8 mouse cellular contexts compared by ENCODE assay signal in genomic region chr15:98533881-98534627, GRCm38 (mm10). TPM values are rescaled to one million over a fixed set of nuclear protein-coding genes. Genes with fewer than 3 reads are reported as not detected.
DNase-seq lines count a peak whose midpoint lies in the region; ATAC-seq and TF ChIP-seq lines count a peak whose summit lies in the region.

Kansl2 (minus strand) TSS chr15:98534264.

- peak; percentile 100 for ATAC-seq in forebrain, postnatal 0 days
- ATAC-seq in lung, embryonic 15.5 days (ENCODE audit: borderline replicate concordance, extremely low read depth, low FRiP score, low TSS enrichment): peak; percentile 100

- peak; percentile 100 for DNase-seq in MEL (ENCODE audit: low read depth, low spot score)
- DNase-seq in cerebellum, adult 2 months: peak; percentile 99
- DNase-seq in forebrain, postnatal 0 days: peak; percentile 99
- DNase-seq in heart, postnatal 4 days: peak; percentile 98
- peak; percentile 98 to 99 for DNase-seq in layer of hippocampus, adult 8-10 months (ENCODE audit: low spot score in 2 of 2)
- peak; percentile 98 for DNase-seq in ovary, adult 18-20 months (ENCODE audit: low spot score)
- DNase-seq in thymus, postnatal 0 days (ENCODE audit: low spot score): peak; percentile 99

- WGBS in cerebellum, adult 2 months: under 1% methylated on average over 69 of the region's 70 CpGs
- under 1% methylated on average over 70 of the region's 70 CpGs for WGBS in forebrain, postnatal 0 days
- under 1% methylated on average over 68 of the region's 70 CpGs for WGBS in lung, embryonic 15.5 days

- TF ChIP-seq CTCF in MEL (IDR thresholded peaks at IDR 0.05 in 2 of 3, conservative IDR thresholded peaks at IDR 0.05 in 1 of 3; ENCODE audit: control insufficient read depth in 1 of 3, insufficient read depth in 1 of 3, low read depth in 2 of 3, low read length in 3 of 3, poor library complexity in 1 of 3, severe bottlenecking in 1 of 3): no peak
- no peak for TF ChIP-seq CTCF in cerebellum, adult 2 months (IDR thresholded peaks at IDR 0.05; ENCODE audit: borderline replicate concordance, insufficient read depth, low read depth, low read length)
- no peak; the same call in 1 of the 2 replicates for TF ChIP-seq CTCF in forebrain, postnatal 0 days (IDR thresholded peaks at IDR 0.05; ENCODE audit: low read depth)

- peak within 1 kb of the TSS; percentile 85 for H3K27ac ChIP-seq in MEL (ENCODE audit: control insufficient read depth, low read depth, low read length)
- peak within 1 kb of the TSS; percentile 95 for H3K27ac ChIP-seq in cerebellum, adult 2 months (ENCODE audit: insufficient read depth, low read length)
- peak within 1 kb of the TSS; percentile 99 for H3K27ac ChIP-seq in forebrain, postnatal 0 days (ENCODE audit: low read depth, low read length)
- peak within 1 kb of the TSS; percentile 98 for H3K27ac ChIP-seq in lung, embryonic 15.5 days

- no peaks in the 10 kb centered on the region for H3K9me3 ChIP-seq in MEL (replicated peaks; ENCODE audit: insufficient read depth, low read length)
- H3K9me3 ChIP-seq in forebrain, postnatal 0 days (ENCODE audit: low read length): no peaks in the 10 kb centered on the region
- H3K9me3 ChIP-seq in lung, embryonic 15.5 days: no peaks in the 10 kb centered on the region

- peak; percentile 97 to 99 for TF ChIP-seq POLR2A in MEL (IDR thresholded peaks at IDR 0.05; ENCODE audit: control insufficient read depth in 1 of 2, insufficient read depth in 1 of 2, low read depth in 1 of 2, low read length in 2 of 2, poor library complexity in 1 of 2)
- peak; percentile 93 for TF ChIP-seq POLR2A in cerebellum, adult 2 months (IDR thresholded peaks at IDR 0.05; ENCODE audit: borderline replicate concordance, insufficient read depth, low read length)

- peaks cover 3 to 15% of the 10 kb centered on the region in 2 experiments; a peak in 2 of 4 replicates for H3K4me1 ChIP-seq in MEL (ENCODE audit: control insufficient read depth in 1 of 2, insufficient read depth in 2 of 2, low read length in 2 of 2)
- H3K4me1 ChIP-seq in cerebellum, adult 2 months (ENCODE audit: control insufficient read depth, insufficient read depth, low read length): peaks cover 3% of the 10 kb centered on the region
- H3K4me1 ChIP-seq in forebrain, postnatal 0 days (ENCODE audit: insufficient read depth): 0 out of 2 replicates have a peak, but pooled peaks cover 3% of the 10 kb centered on the region
- H3K4me1 ChIP-seq in lung, embryonic 15.5 days: peaks cover 12% of the 10 kb centered on the region

- peaks cover 24 to 30% of the 10 kb centered on the region in 2 experiments for H3K36me3 ChIP-seq in MEL (ENCODE audit: control insufficient read depth in 1 of 2, insufficient read depth in 2 of 2, low read length in 2 of 2)
- H3K36me3 ChIP-seq in forebrain, postnatal 0 days (ENCODE audit: insufficient read depth): peaks cover 11% of the 10 kb centered on the region
- peaks cover 20% of the 10 kb centered on the region for H3K36me3 ChIP-seq in lung, embryonic 15.5 days

- no peak for TF ChIP-seq RAD21 in MEL (IDR thresholded peaks at IDR 0.05; ENCODE audit: low read depth, low read length)

- no peak; a peak in 1 of 4 replicates for TF ChIP-seq EP300 in MEL (IDR thresholded peaks at IDR 0.05; ENCODE audit: low read depth in 1 of 2, low read length in 2 of 2)

- peak within 1 kb of the TSS; percentile 83 for H3K9ac ChIP-seq in MEL (ENCODE audit: control insufficient read depth, low read depth, low read length, poor library complexity, severe bottlenecking)
- peak within 1 kb of the TSS; percentile 97 for H3K9ac ChIP-seq in forebrain, postnatal 0 days
- peak within 1 kb of the TSS; percentile 82 for H3K9ac ChIP-seq in lung, embryonic 15.5 days

- H3K79me2 ChIP-seq in MEL (ENCODE audit: control insufficient read depth, insufficient read depth, low read length, poor library complexity): peaks cover 38% of the 10 kb centered on the region

- H3K27me3 ChIP-seq in MEL (ENCODE audit: control insufficient read depth in 1 of 2, insufficient read depth in 2 of 2, low read length in 2 of 2): no peaks in the 10 kb centered on the region
- H3K27me3 ChIP-seq in cerebellum, adult 2 months (ENCODE audit: control insufficient read depth, insufficient read depth, low read length): no peaks in the 10 kb centered on the region
- H3K27me3 ChIP-seq in forebrain, postnatal 0 days (ENCODE audit: insufficient read depth, low read length): no peaks in the 10 kb centered on the region
- no peaks in the 10 kb centered on the region for H3K27me3 ChIP-seq in lung, embryonic 15.5 days

- peak within 1 kb of the TSS; percentile 76 for H3K4me2 ChIP-seq in forebrain, postnatal 0 days (ENCODE audit: low read depth)
- H3K4me2 ChIP-seq in lung, embryonic 15.5 days: peak within 1 kb of the TSS; percentile 68

- H3K4me3 ChIP-seq in MEL (ENCODE audit: control insufficient read depth in 1 of 2, insufficient read depth in 1 of 2, low read depth in 2 of 2, low read length in 2 of 2): peak within 1 kb of the TSS; percentile 79 to 85
- peak within 1 kb of the TSS; percentile 79 for H3K4me3 ChIP-seq in cerebellum, adult 2 months (replicated peaks; ENCODE audit: insufficient read depth, low read depth, low read length)
- peak within 1 kb of the TSS; percentile 87 for H3K4me3 ChIP-seq in forebrain, postnatal 0 days (ENCODE audit: low read depth, low read length)
- H3K4me3 ChIP-seq in lung, embryonic 15.5 days: peak within 1 kb of the TSS; percentile 91

TF ChIP-seq in MEL, 35 proteins besides CTCF, POLR2A, EP300 and RAD21 (continues in another document):
- TF ChIP-seq TAL1 (IDR thresholded peaks at IDR 0.05; ENCODE audit: low read length) (no peak), MAFK (IDR thresholded peaks at IDR 0.05; ENCODE audit: borderline replicate concordance, low read depth, low read length) (0 out of 2 replicates have a peak, but pooled peaks have one; percentile 30), NELFE (IDR thresholded peaks at IDR 0.05; ENCODE audit: low read depth, low read length) (peak; percentile 94), BHLHE40 (IDR thresholded peaks at IDR 0.05; ENCODE audit: borderline replicate concordance, low read depth, low read length) (no peak; the same call in 1 of the 2 replicates), JUND (IDR thresholded peaks at IDR 0.05; ENCODE audit: low read depth, low read length) (no peak), USF2 (IDR thresholded peaks at IDR 0.05; ENCODE audit: borderline replicate concordance in 1 of 2, insufficient read depth in 1 of 2, low read depth in 1 of 2, low read length in 2 of 2) (no peak), ZKSCAN1 (IDR thresholded peaks at IDR 0.05; ENCODE audit: low read depth, low read length) (no peak), GABPA (IDR thresholded peaks at IDR 0.05; ENCODE audit: low read depth, low read length) (no peak), MXI1 (IDR thresholded peaks at IDR 0.05; ENCODE audit: low read depth, low read length) (peak; percentile 66; the same call in 1 of the 2 replicates), MEF2A (IDR thresholded peaks at IDR 0.05; ENCODE audit: extremely low read depth, insufficient replicate concordance, low read depth, low read length, poor library complexity, severe bottlenecking) (0 out of 2 replicates have a peak, but pooled peaks have one; percentile 48), POLR2AphosphoS5 (IDR thresholded peaks at IDR 0.05; ENCODE audit: borderline replicate concordance, low read depth, low read length) (no peak), ZNF384 (IDR thresholded peaks at IDR 0.05; ENCODE audit: low read depth, low read length) (no peak), CHD1 (IDR thresholded peaks at IDR 0.05; ENCODE audit: low read depth, low read length) (no peak), NRF1 (IDR thresholded peaks at IDR 0.05; ENCODE audit: insufficient read depth, low read depth, low read length, poor library complexity, severe bottlenecking) (peak; percentile 57), KAT2A (conservative IDR thresholded peaks at IDR 0.05; ENCODE audit: low read depth, low read length) (0 out of 2 replicates have a peak, but pooled peaks have one; percentile 23), MAX (IDR thresholded peaks at IDR 0.05; ENCODE audit: low read length) (peak; percentile 84; the same call in 1 of the 2 replicates), UBTF (IDR thresholded peaks at IDR 0.05; ENCODE audit: borderline replicate concordance, insufficient read depth, low read depth, low read length) (no peak), TCF12 (IDR thresholded peaks at IDR 0.05; ENCODE audit: low read depth, low read length) (peak; percentile 25), MYB (IDR thresholded peaks at IDR 0.05; ENCODE audit: low read depth, low read length) (no peak), GATA1 (IDR thresholded peaks at IDR 0.05; ENCODE audit: low read depth, low read length) (no peak), TBP (IDR thresholded peaks at IDR 0.05; ENCODE audit: low read depth, low read length) (peak; percentile 94), HCFC1 (IDR thresholded peaks at IDR 0.05; ENCODE audit: low read depth, low read length) (peak; percentile 79), ETS1 (IDR thresholded peaks at IDR 0.05; ENCODE audit: low read depth, low read length) (0 out of 2 replicates have a peak, but pooled peaks have one; percentile 19), SMC3 (IDR thresholded peaks at IDR 0.05; ENCODE audit: low read depth, low read length) (no peak), CHD2 (IDR thresholded peaks at IDR 0.05; ENCODE audit: low read length) (peak; percentile 88), MYC (IDR thresholded peaks at IDR 0.05; ENCODE audit: low read depth, low read length) (no peak; the same call in 1 of the 2 replicates), RCOR1 (IDR thresholded peaks at IDR 0.05; ENCODE audit: low read depth, low read length) (peak; percentile 32; the same call in 1 of the 2 replicates), USF1 (IDR thresholded peaks at IDR 0.05; ENCODE audit: low read depth, low read length) (peak; percentile 27; the same call in 1 of the 2 replicates), ZC3H11A (IDR thresholded peaks at IDR 0.05; ENCODE audit: low read depth, low read length) (no peak), POLR2AphosphoS2 (IDR thresholded peaks at IDR 0.05; ENCODE audit: low read length) (peak; percentile 88)

RNA-seq across cellular contexts. Expression of gene Kansl2, which starts in this region (rescaled TPM):
- 150 and 157 TPM in 2 replicates for total RNA-seq in MEL (2012; rRNA removed)
- polyA plus RNA-seq in MEL (2012; ENCODE audit: insufficient read depth in 1 of 2, insufficient read length in 2 of 2, low read depth in 1 of 2, low replicate concordance in 2 of 2, missing spikeins in 1 of 2): 100 to 1,000 TPM in 1 of 2 experiments, not detected in 1; 170 TPM
- 60.7 and 62.4 TPM in 2 replicates for polyA plus RNA-seq in cerebellum, adult 2 months (2012; rRNA removed)
- total RNA-seq in forebrain, postnatal 0 days (2014; rRNA removed): 69.9 and 74.1 TPM in 2 replicates
- 109 and 110 TPM in 2 replicates for polyA plus RNA-seq in forebrain, postnatal 0 days (2015; fragmentation: Nextera tagmentation; extraction: Ambion mirVana)
- 10 to 100 TPM; 88.8 to 93.8 TPM for total RNA-seq in heart, postnatal 4 days (2021)
- total RNA-seq in layer of hippocampus, adult 8-10 months (2022): 10 to 100 TPM; 54.1 to 60.0 (median 57.2) TPM
- polyA plus RNA-seq in lung, embryonic 15.5 days (2015; fragmentation: Nextera tagmentation; extraction: Ambion mirVana): 112 TPM in 2 replicates
- 98.8 and 108 TPM in 2 replicates for polyA plus RNA-seq in thymus, postnatal 0 days (2015; fragmentation: Nextera tagmentation; extraction: Ambion mirVana)

Comparison
In these comparisons a context has a peak if more than half of its experiments do, and no peak if none do; other contexts are left out.
1. Peak in every context shown above with its lines: DNase-seq, ATAC-seq, H3K4me3 ChIP-seq and H3K27ac ChIP-seq.